Mouse (Mus musculus) bone marrow macrophage, adult 2 months (primary cell): Measurements from ENCODE around the gene Smok3c.

Experiments used
- CTCF ChIP-seq: IDR thresholded peaks from 2 replicates; pipeline ENCODE4 v1.5.1; 2012; ENCODE audit warnings: low read depth, mild to moderate bottlenecking, low read length, moderate library complexity
- POLR2A ChIP-seq: IDR thresholded peaks from 2 replicates; pipeline ENCODE4 v1.6.1; 2012; ENCODE audit warnings: mild to moderate bottlenecking, low read depth, low read length, borderline replicate concordance

DNA sequence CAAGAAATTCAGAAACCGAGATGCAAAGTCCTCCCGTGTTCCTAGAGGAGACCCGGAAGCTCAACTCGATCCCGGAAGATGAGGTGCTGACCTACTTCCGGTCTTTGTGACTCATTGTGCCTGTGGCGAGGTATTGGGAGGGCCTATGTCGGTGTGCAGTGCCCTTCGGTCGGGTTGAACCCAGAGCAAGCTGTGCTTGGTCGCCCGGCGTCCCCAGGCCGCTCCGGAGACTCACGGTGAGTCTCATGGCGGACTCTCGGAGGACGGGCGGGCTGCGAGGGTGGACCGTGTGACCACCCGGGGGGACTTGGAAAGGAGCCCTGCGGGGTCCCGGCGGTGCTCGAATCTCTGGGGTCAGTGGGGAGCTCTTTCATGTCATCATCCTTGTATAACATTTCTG is 32.0 kb downstream of the Smok3c start, which contains the start of gene Zkscan1:
- no peak for TF ChIP-seq CTCF
- TF ChIP-seq POLR2A: no peak
